Comparison of ENCODE assay signal across 8 mouse cellular contexts in genomic region chrX:136127744-136128064, GRCm38 (mm10). TPM values are rescaled to one million over a fixed set of nuclear protein-coding genes. Genes with fewer than 3 reads are reported as not detected.
DNase-seq lines count a peak whose midpoint lies in the region; ATAC-seq lines count a peak whose summit lies in the region.
"Had no signal": no experiment of that assay in that cellular context is flagged by ENCODE, and none has a peak within 500 bp of the region (broad histone marks: within the 10 kb centered on the region; RNA-seq: fewer than 3 reads in every experiment).

No protein-coding gene starts in this region.

- DNase-seq in kidney, adult 11 months: peak; percentile 11
- DNase-seq in Muller cell, postnatal 12 days (ENCODE audit: inconsistent ontology term): peak; percentile 14
- DNase-seq in cerebellum, adult 18-20 months: peak; percentile 56 to 64
- DNase-seq in hindbrain, embryonic 14.5 days (ENCODE audit: low spot score): peak; percentile 68
- peak; percentile 35 to 66 for DNase-seq in left cerebral cortex, postnatal 25 days (ENCODE audit: low spot score in 2 of 2)

- H3K9me3 ChIP-seq in kidney, embryonic 14.5 days (ENCODE audit: control insufficient read depth, low read length): no peaks in the 10 kb centered on the region
- no peaks in the 10 kb centered on the region for H3K9me3 ChIP-seq in hindbrain, embryonic 14.5 days (ENCODE audit: control insufficient read depth, low read length)
- H3K9me3 ChIP-seq in neural tube, embryonic 14.5 days (ENCODE audit: control insufficient read depth, low read length): no peaks in the 10 kb centered on the region
- H3K9me3 ChIP-seq: neural tube, embryonic 13.5 days had no signal

- WGBS in kidney, embryonic 14.5 days: 28% methylated on average over 5 of the region's 5 CpGs
- 18% methylated on average over 5 of the region's 5 CpGs for WGBS in hindbrain, embryonic 14.5 days
- 19% methylated on average over 5 of the region's 5 CpGs for WGBS in neural tube, embryonic 14.5 days

- H3K4me2 ChIP-seq in kidney, embryonic 14.5 days (replicated peaks; ENCODE audit: low read depth, low read length): no peak overlapping the region
- no peak overlapping the region for H3K4me2 ChIP-seq in hindbrain, embryonic 14.5 days (replicated peaks)
- H3K4me2 ChIP-seq in neural tube, embryonic 14.5 days (ENCODE audit: low read depth, low read length): no peak overlapping the region
- H3K4me2 ChIP-seq: neural tube, embryonic 13.5 days had no signal

- H3K27me3 ChIP-seq in kidney, embryonic 14.5 days (ENCODE audit: control insufficient read depth, insufficient read depth, low read length): no peaks in the 10 kb centered on the region
- no peaks in the 10 kb centered on the region for H3K27me3 ChIP-seq in hindbrain, embryonic 14.5 days (ENCODE audit: control insufficient read depth, insufficient read depth, low read length)
- no peaks in the 10 kb centered on the region for H3K27me3 ChIP-seq in neural tube, embryonic 14.5 days (ENCODE audit: control insufficient read depth, insufficient read depth, low read length)
- H3K27me3 ChIP-seq: neural tube, embryonic 13.5 days had no signal

- no peak overlapping the region for H3K9ac ChIP-seq in kidney, embryonic 14.5 days (ENCODE audit: low read depth, low read length)
- H3K9ac ChIP-seq in hindbrain, embryonic 14.5 days: no peak overlapping the region
- no peak overlapping the region for H3K9ac ChIP-seq in neural tube, embryonic 14.5 days (replicated peaks; ENCODE audit: low read depth, low read length)
- H3K9ac ChIP-seq: neural tube, embryonic 13.5 days had no signal

- no peaks in the 10 kb centered on the region for H3K4me1 ChIP-seq in kidney, embryonic 14.5 days (ENCODE audit: control insufficient read depth, insufficient read depth, low read length)
- no peaks in the 10 kb centered on the region for H3K4me1 ChIP-seq in hindbrain, embryonic 14.5 days (replicated peaks; ENCODE audit: control insufficient read depth, insufficient read depth, low read length)
- no peaks in the 10 kb centered on the region for H3K4me1 ChIP-seq in neural tube, embryonic 14.5 days (ENCODE audit: control insufficient read depth, insufficient read depth, low read length)
- H3K4me1 ChIP-seq: neural tube, embryonic 13.5 days had no signal

- H3K4me3 ChIP-seq in kidney, embryonic 14.5 days (ENCODE audit: low read length): no peak overlapping the region
- no peak overlapping the region for H3K4me3 ChIP-seq in hindbrain, embryonic 14.5 days (replicated peaks; ENCODE audit: low read length)
- no peak overlapping the region for H3K4me3 ChIP-seq in neural tube, embryonic 14.5 days (ENCODE audit: low read depth, low read length)
- H3K4me3 ChIP-seq: neural tube, embryonic 13.5 days had no signal

- no peaks in the 10 kb centered on the region for H3K36me3 ChIP-seq in kidney, embryonic 14.5 days (ENCODE audit: control insufficient read depth, insufficient read depth, low read length)
- no peaks in the 10 kb centered on the region for H3K36me3 ChIP-seq in hindbrain, embryonic 14.5 days (replicated peaks; ENCODE audit: control insufficient read depth, insufficient read depth)
- H3K36me3 ChIP-seq in neural tube, embryonic 14.5 days (ENCODE audit: control insufficient read depth, insufficient read depth, low read length): no peaks in the 10 kb centered on the region
- H3K36me3 ChIP-seq: neural tube, embryonic 13.5 days had no signal

- ATAC-seq in kidney, embryonic 14.5 days (ENCODE audit: low FRiP score, low TSS enrichment): no peak
- no peak for ATAC-seq in hindbrain, embryonic 14.5 days (ENCODE audit: low FRiP score)
- ATAC-seq in neural tube, embryonic 14.5 days (ENCODE audit: low read depth): 0 out of 2 replicates have a peak, but pooled peaks have one; percentile 34

- intact Hi-C loops in left cerebral cortex, postnatal 25 days (cut with DNase I): no loop called here

- H3K27ac ChIP-seq in kidney, embryonic 14.5 days (ENCODE audit: low read depth, low read length): no peak overlapping the region
- H3K27ac ChIP-seq in hindbrain, embryonic 14.5 days: no peak overlapping the region
- no peak overlapping the region for H3K27ac ChIP-seq in neural tube, embryonic 14.5 days (ENCODE audit: low read depth, low read length)
- H3K27ac ChIP-seq: neural tube, embryonic 13.5 days had no signal

RNA-seq across cellular contexts. Expression of gene Bex4, which starts 11.1 kb away (rescaled TPM):
- polyA plus RNA-seq in kidney, embryonic 14.5 days (2014; fragmentation: Nextera tagmentation; extraction: Ambion mirVana): 61.5 and 63.7 TPM in 2 replicates
- polyA plus RNA-seq in hindbrain, embryonic 14.5 days (2014; fragmentation: Nextera tagmentation; extraction: Ambion mirVana): 140 TPM in 2 replicates
- 10 to 100 TPM; 19.8 to 22.3 TPM for total RNA-seq in left cerebral cortex, postnatal 25 days (2021)
- polyA plus RNA-seq in neural tube, embryonic 14.5 days (2014; fragmentation: Nextera tagmentation; extraction: Ambion mirVana): 115 and 152 TPM in 2 replicates

RNA-seq across cellular contexts. Expression of gene Nxf3, which starts 42.6 kb away (rescaled TPM):
- polyA plus RNA-seq in kidney, embryonic 14.5 days (2014; fragmentation: Nextera tagmentation; extraction: Ambion mirVana): not detected in 2 replicates
- polyA plus RNA-seq in hindbrain, embryonic 14.5 days (2014; fragmentation: Nextera tagmentation; extraction: Ambion mirVana): not detected in 2 replicates
- not detected for total RNA-seq in left cerebral cortex, postnatal 25 days (2021)
- polyA plus RNA-seq in neural tube, embryonic 14.5 days (2014; fragmentation: Nextera tagmentation; extraction: Ambion mirVana): 0.08 TPM in 1 of 2 replicates, not detected in the other
- polyA plus RNA-seq: neural tube, embryonic 13.5 days had no signal

RNA-seq across cellular contexts. Expression of gene Tceal8, which starts 44.4 kb away (rescaled TPM):
- polyA plus RNA-seq in kidney, embryonic 14.5 days (2014; fragmentation: Nextera tagmentation; extraction: Ambion mirVana): 170 and 245 TPM in 2 replicates
- polyA plus RNA-seq in hindbrain, embryonic 14.5 days (2014; fragmentation: Nextera tagmentation; extraction: Ambion mirVana): 129 and 130 TPM in 2 replicates
- total RNA-seq in left cerebral cortex, postnatal 25 days (2021): 10 to 100 TPM; 32.8 to 45.5 TPM
- 119 and 142 TPM in 2 replicates for polyA plus RNA-seq in neural tube, embryonic 14.5 days (2014; fragmentation: Nextera tagmentation; extraction: Ambion mirVana)

RNA-seq across cellular contexts. Expression of gene Bex2, which starts 59.7 kb away (rescaled TPM):
- 78.7 and 89.3 TPM in 2 replicates for polyA plus RNA-seq in kidney, embryonic 14.5 days (2014; fragmentation: Nextera tagmentation; extraction: Ambion mirVana)
- 553 and 572 TPM in 2 replicates for polyA plus RNA-seq in hindbrain, embryonic 14.5 days (2014; fragmentation: Nextera tagmentation; extraction: Ambion mirVana)
- total RNA-seq in left cerebral cortex, postnatal 25 days (2021): 100 to 1,000 TPM; 384 to 394 TPM
- polyA plus RNA-seq in neural tube, embryonic 14.5 days (2014; fragmentation: Nextera tagmentation; extraction: Ambion mirVana): 610 and 698 TPM in 2 replicates

Comparison
In these comparisons a context has a peak if more than half of its experiments do, and no peak if none do; other contexts are left out.
1. DNase-seq: peak in every context shown above with its lines; median percentile 68 in hindbrain, embryonic 14.5 days; 60 in cerebellum, adult 18-20 months; 50 in left cerebral cortex, postnatal 25 days; 14 in Muller cell, postnatal 12 days; 11 in kidney, adult 11 months.